9 mouse cellular contexts compared by ENCODE assay signal in genomic region chr5:135630598-135630997, GRCm38 (mm10). TPM values are rescaled to one million over a fixed set of nuclear protein-coding genes. Genes with fewer than 3 reads are reported as not detected.
A peak's percentile ranks its signal among the peaks of the same experiment; 100 is the strongest.
DNase-seq lines count a peak whose midpoint lies in the region; ATAC-seq and TF ChIP-seq lines count a peak whose summit lies in the region.
"Had no signal": no experiment of that assay in that cellular context is flagged by ENCODE, and none has a peak within 500 bp of the region (broad histone marks: within the 10 kb centered on the region; RNA-seq: fewer than 3 reads in every experiment).

No protein-coding gene starts in this region.

- H3K36me3 ChIP-seq in kidney, adult 2 months (ENCODE audit: control insufficient read depth, insufficient read depth, low read length), result 0 out of 2 replicates have a peak, but pooled peaks cover 2% of the 10 kb centered on the region
- H3K36me3 ChIP-seq in kidney, embryonic 15.5 days, result peaks cover 8% of the 10 kb centered on the region
- H3K36me3 ChIP-seq in MEL (ENCODE audit: control insufficient read depth in 1 of 2, insufficient read depth in 2 of 2, low read length in 2 of 2), result peaks cover 0 to 10% of the 10 kb centered on the region in 2 experiments; a peak in 2 of 4 replicates
- H3K36me3 ChIP-seq in liver, embryonic 13.5 days, result peaks cover 5% of the 10 kb centered on the region; the same call in 1 of the 2 replicates

- no peak for TF ChIP-seq EP300 in MEL (IDR thresholded peaks at IDR 0.05; ENCODE audit: low read depth in 1 of 2, low read length in 2 of 2)

- 13% methylated on average over 3 of the region's 3 CpGs for WGBS in kidney, adult 2 months
- WGBS in kidney, embryonic 15.5 days, result 34% methylated on average over 3 of the region's 3 CpGs
- 14% methylated on average over 3 of the region's 3 CpGs for WGBS in liver, embryonic 13.5 days (ENCODE audit: insufficient replicate concordance)

- no peaks in the 10 kb centered on the region for H3K27me3 ChIP-seq in kidney, adult 2 months (replicated peaks; ENCODE audit: control insufficient read depth, insufficient read depth, low read length)
- no peaks in the 10 kb centered on the region for H3K27me3 ChIP-seq in kidney, embryonic 15.5 days
- no peaks in the 10 kb centered on the region for H3K27me3 ChIP-seq in MEL (ENCODE audit: control insufficient read depth in 1 of 2, insufficient read depth in 2 of 2, low read length in 2 of 2)
- H3K27me3 ChIP-seq in liver, embryonic 13.5 days, result no peaks in the 10 kb centered on the region
- H3K27me3 ChIP-seq: megakaryocyte, embryonic 14.5 days had no signal

- no peaks in the 10 kb centered on the region for H3K9me3 ChIP-seq in kidney, embryonic 15.5 days (replicated peaks)
- H3K9me3 ChIP-seq in MEL (replicated peaks; ENCODE audit: insufficient read depth, low read length), result no peaks in the 10 kb centered on the region
- H3K9me3 ChIP-seq in liver, embryonic 13.5 days (replicated peaks), result no peaks in the 10 kb centered on the region
- H3K9me3 ChIP-seq: megakaryocyte, embryonic 14.5 days had no signal

- no peak overlapping the region for H3K27ac ChIP-seq in kidney, adult 2 months (ENCODE audit: insufficient read depth, low read depth, low read length)
- no peak overlapping the region for H3K27ac ChIP-seq in kidney, embryonic 15.5 days
- no peak overlapping the region for H3K27ac ChIP-seq in MEL (ENCODE audit: control insufficient read depth, low read depth, low read length)
- H3K27ac ChIP-seq in liver, embryonic 13.5 days, result no peak overlapping the region

- peaks cover 2% of the 10 kb centered on the region; the same call in 1 of the 2 replicates for H3K4me1 ChIP-seq in kidney, adult 2 months (ENCODE audit: control insufficient read depth, insufficient read depth, low read length)
- H3K4me1 ChIP-seq in kidney, embryonic 15.5 days, result peaks cover 14% of the 10 kb centered on the region
- peaks cover 0 to 14% of the 10 kb centered on the region in 2 experiments for H3K4me1 ChIP-seq in MEL (ENCODE audit: control insufficient read depth in 1 of 2, insufficient read depth in 2 of 2, low read length in 2 of 2)
- H3K4me1 ChIP-seq in liver, embryonic 13.5 days (replicated peaks), result peaks cover 34% of the 10 kb centered on the region

- H3K9ac ChIP-seq in kidney, embryonic 15.5 days, result no peak overlapping the region
- no peak overlapping the region for H3K9ac ChIP-seq in MEL (ENCODE audit: control insufficient read depth, low read depth, low read length, poor library complexity, severe bottlenecking)
- H3K9ac ChIP-seq in liver, embryonic 13.5 days, result no peak overlapping the region

- intact Hi-C loops in heart, postnatal 14 days (cut with DNase I), result loop anchor here (5.0 kb wide), 3 partner anchors 57 to 132 kb away; no protein-coding TSS in a partner anchor

- peak; percentile 25 for TF ChIP-seq RAD21 in MEL (IDR thresholded peaks at IDR 0.05; ENCODE audit: low read depth, low read length)

- H3K4me3 ChIP-seq in kidney, adult 2 months (ENCODE audit: insufficient read depth, low read depth, low read length), result no peak overlapping the region
- H3K4me3 ChIP-seq in kidney, embryonic 15.5 days (replicated peaks), result no peak overlapping the region
- no peak overlapping the region for H3K4me3 ChIP-seq in MEL (ENCODE audit: control insufficient read depth in 1 of 2, insufficient read depth in 1 of 2, low read depth in 2 of 2, low read length in 2 of 2)
- H3K4me3 ChIP-seq in liver, embryonic 13.5 days (replicated peaks), result no peak overlapping the region
- H3K4me3 ChIP-seq: megakaryocyte, embryonic 14.5 days had no signal

- peak; percentile 74 for DNase-seq in kidney, adult 2 months
- DNase-seq in MEL (ENCODE audit: low read depth, low spot score), result peak; percentile 80
- peak; percentile 67 for DNase-seq in c-Kit-positive CD71-negative TER-119-negative erythroid progenitor cells, embryonic 14.5 days (ENCODE audit: low read depth)
- DNase-seq in heart, postnatal 14 days, result peak; percentile 59 to 78
- peak; percentile 55 for DNase-seq in liver, embryonic 13.5 days
- DNase-seq in spleen, adult 12 weeks (ENCODE audit: low spot score), result peak; percentile 57
- DNase-seq in frontal cortex, postnatal 14 days (ENCODE audit: low spot score in 2 of 2), result no peak

- no peak; the same call in 1 of the 2 replicates for TF ChIP-seq CTCF in kidney, adult 2 months (conservative IDR thresholded peaks at IDR 0.05; ENCODE audit: insufficient read depth, insufficient read length, low read depth, low read length)
- TF ChIP-seq CTCF in MEL (IDR thresholded peaks at IDR 0.05 in 2 of 3, conservative IDR thresholded peaks at IDR 0.05 in 1 of 3; ENCODE audit: control insufficient read depth in 1 of 3, insufficient read depth in 1 of 3, low read depth in 2 of 3, low read length in 3 of 3, poor library complexity in 1 of 3, severe bottlenecking in 1 of 3), result peak in 2 of 3 experiments; percentile 67 to 86; a peak in 4 of 6 replicates

- H3K79me2 ChIP-seq in MEL (ENCODE audit: control insufficient read depth, insufficient read depth, low read length, poor library complexity), result peaks cover 6% of the 10 kb centered on the region

- no peak for TF ChIP-seq POLR2A in kidney, adult 2 months (IDR thresholded peaks at IDR 0.05; ENCODE audit: low read depth, low read length)
- TF ChIP-seq POLR2A in MEL (IDR thresholded peaks at IDR 0.05; ENCODE audit: control insufficient read depth in 1 of 2, insufficient read depth in 1 of 2, low read depth in 1 of 2, low read length in 2 of 2, poor library complexity in 1 of 2), result no peak

- no peak for ATAC-seq in kidney, embryonic 15.5 days (replicated peaks; ENCODE audit: low FRiP score)
- no peak for ATAC-seq in liver, embryonic 13.5 days (ENCODE audit: low read depth)

- H3K4me2 ChIP-seq in kidney, embryonic 15.5 days, result no peak overlapping the region
- no peak overlapping the region for H3K4me2 ChIP-seq in liver, embryonic 13.5 days

TF ChIP-seq in MEL, 35 proteins besides CTCF, POLR2A, EP300 and RAD21 (continues in another document):
- TF ChIP-seq MAFK (IDR thresholded peaks at IDR 0.05; ENCODE audit: borderline replicate concordance, low read depth, low read length) (no peak), UBTF (IDR thresholded peaks at IDR 0.05; ENCODE audit: borderline replicate concordance, insufficient read depth, low read depth, low read length) (no peak), MAZ (IDR thresholded peaks at IDR 0.05; ENCODE audit: low read depth, low read length) (no peak), CHD2 (IDR thresholded peaks at IDR 0.05; ENCODE audit: low read length) (no peak), MEF2A (IDR thresholded peaks at IDR 0.05; ENCODE audit: extremely low read depth, insufficient replicate concordance, low read depth, low read length, poor library complexity, severe bottlenecking) (no peak), NELFE (IDR thresholded peaks at IDR 0.05; ENCODE audit: low read depth, low read length) (no peak), MYC (IDR thresholded peaks at IDR 0.05; ENCODE audit: low read depth, low read length) (no peak), JUND (IDR thresholded peaks at IDR 0.05; ENCODE audit: low read depth, low read length) (no peak), KAT2A (conservative IDR thresholded peaks at IDR 0.05; ENCODE audit: low read depth, low read length) (no peak), TCF12 (IDR thresholded peaks at IDR 0.05; ENCODE audit: low read depth, low read length) (no peak), GATA1 (IDR thresholded peaks at IDR 0.05; ENCODE audit: low read depth, low read length) (no peak), SIN3A (IDR thresholded peaks at IDR 0.05; ENCODE audit: low read length) (peak; percentile 20; the same call in 1 of the 2 replicates), CHD1 (IDR thresholded peaks at IDR 0.05; ENCODE audit: low read depth, low read length) (no peak), ZC3H11A (IDR thresholded peaks at IDR 0.05; ENCODE audit: low read depth, low read length) (0 out of 2 replicates have a peak, but pooled peaks have one; percentile 14), ELF1 (IDR thresholded peaks at IDR 0.05; ENCODE audit: low read depth, low read length) (no peak), HCFC1 (IDR thresholded peaks at IDR 0.05; ENCODE audit: low read depth, low read length) (peak; percentile 47; the same call in 1 of the 2 replicates), NRF1 (IDR thresholded peaks at IDR 0.05; ENCODE audit: insufficient read depth, low read depth, low read length, poor library complexity, severe bottlenecking) (no peak), GABPA (IDR thresholded peaks at IDR 0.05; ENCODE audit: low read depth, low read length) (no peak), ZNF384 (IDR thresholded peaks at IDR 0.05; ENCODE audit: low read depth, low read length) (peak; percentile 83), ZMIZ1 (IDR thresholded peaks at IDR 0.05; ENCODE audit: low read depth, low read length) (no peak), SMC3 (IDR thresholded peaks at IDR 0.05; ENCODE audit: low read depth, low read length) (peak; percentile 67)

RNA-seq across cellular contexts. Expression of gene Rhbdd2, which starts 1.8 kb away (rescaled TPM):
- polyA plus RNA-seq in kidney, adult 2 months (2012; rRNA removed), result 50.9 and 56.5 TPM in 2 replicates
- 45.9 and 51.9 TPM in 2 replicates for polyA plus RNA-seq in kidney, embryonic 15.5 days (2015; fragmentation: Nextera tagmentation; extraction: Ambion mirVana)
- 4.2 and 4.9 TPM in 2 replicates for total RNA-seq in MEL (2012; rRNA removed)
- polyA plus RNA-seq in MEL (2012; ENCODE audit: insufficient read depth in 1 of 2, insufficient read length in 2 of 2, low read depth in 1 of 2, low replicate concordance in 2 of 2, missing spikeins in 1 of 2), result 10 to 100 TPM in 1 of 2 experiments, not detected in 1; 29.1 TPM
- 10 to 100 TPM; 13.8 to 16.9 TPM for total RNA-seq in heart, postnatal 14 days (2021)
- polyA plus RNA-seq in liver, embryonic 13.5 days (2015; fragmentation: Nextera tagmentation; extraction: Ambion mirVana), result 11.4 and 12.2 TPM in 2 replicates

RNA-seq across cellular contexts. Expression of gene Por, which starts 39.2 kb away (rescaled TPM):
- polyA plus RNA-seq in kidney, adult 2 months (2012; rRNA removed), result 361 and 405 TPM in 2 replicates
- polyA plus RNA-seq in kidney, embryonic 15.5 days (2015; fragmentation: Nextera tagmentation; extraction: Ambion mirVana), result 78.2 and 89.0 TPM in 2 replicates
- total RNA-seq in MEL (2012; rRNA removed), result 40.3 and 40.4 TPM in 2 replicates
- 10 to 100 TPM in 1 of 2 experiments, not detected in 1; 64.4 TPM for polyA plus RNA-seq in MEL (2012; ENCODE audit: insufficient read depth in 1 of 2, insufficient read length in 2 of 2, low read depth in 1 of 2, low replicate concordance in 2 of 2, missing spikeins in 1 of 2)
- total RNA-seq in heart, postnatal 14 days (2021), result 10 to 100 TPM; 56.2 to 57.7 TPM
- polyA plus RNA-seq in liver, embryonic 13.5 days (2015; fragmentation: Nextera tagmentation; extraction: Ambion mirVana), result 26.7 and 31.2 TPM in 2 replicates

RNA-seq across cellular contexts. Expression of gene Ccl24, which starts 57.7 kb away (rescaled TPM):
- polyA plus RNA-seq in kidney, adult 2 months (2012; rRNA removed), result 1.0 and 1.2 TPM in 2 replicates
- 1.9 and 2.4 TPM in 2 replicates for polyA plus RNA-seq in kidney, embryonic 15.5 days (2015; fragmentation: Nextera tagmentation; extraction: Ambion mirVana)
- total RNA-seq in MEL (2012; rRNA removed), result not detected in 2 replicates
- polyA plus RNA-seq in MEL (2012; ENCODE audit: insufficient read depth in 1 of 2, insufficient read length in 2 of 2, low read depth in 1 of 2, low replicate concordance in 2 of 2, missing spikeins in 1 of 2), result not detected
- 1 to 10 TPM; 1.6 to 2.2 TPM for total RNA-seq in heart, postnatal 14 days (2021)
- polyA plus RNA-seq in liver, embryonic 13.5 days (2015; fragmentation: Nextera tagmentation; extraction: Ambion mirVana), result 15.0 and 15.7 TPM in 2 replicates

Comparison
In these comparisons a context has a peak if more than half of its experiments do, and no peak if none do; other contexts are left out.
1. DNase-seq: peak in kidney, adult 2 months (single experiment), MEL (single experiment), c-Kit-positive CD71-negative TER-119-negative erythroid progenitor cells, embryonic 14.5 days (single experiment), heart, postnatal 14 days (2 of 2), liver, embryonic 13.5 days (single experiment) and spleen, adult 12 weeks (single experiment); none in frontal cortex, postnatal 14 days (0 of 2).